Mouse (Mus musculus): Measurements from ENCODE around the gene Dlg1.

The Dlg1 gene

DNA sequence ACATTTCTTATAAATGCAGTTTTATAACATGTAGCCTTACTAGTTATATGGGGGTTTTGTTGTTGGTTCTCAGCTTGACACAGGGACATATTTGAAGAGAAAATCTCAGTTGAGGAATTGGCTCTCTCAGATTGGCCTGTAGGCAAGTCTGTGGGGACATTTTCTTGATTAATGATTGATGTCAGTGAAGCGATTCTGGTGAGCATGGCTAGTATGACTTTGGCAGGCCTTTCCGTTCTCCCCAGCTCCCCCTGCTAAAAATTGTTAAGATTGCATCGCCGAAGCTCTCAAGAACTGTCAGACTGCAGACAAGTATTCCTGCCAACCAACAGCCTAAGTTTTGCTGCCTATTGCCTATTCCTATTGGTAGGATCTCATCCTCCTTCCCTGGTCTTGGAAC, 73.8 kb downstream of the Dlg1 start:
- no peak for DNase-seq (ENCODE audit: inconsistent ontology term)

DNA sequence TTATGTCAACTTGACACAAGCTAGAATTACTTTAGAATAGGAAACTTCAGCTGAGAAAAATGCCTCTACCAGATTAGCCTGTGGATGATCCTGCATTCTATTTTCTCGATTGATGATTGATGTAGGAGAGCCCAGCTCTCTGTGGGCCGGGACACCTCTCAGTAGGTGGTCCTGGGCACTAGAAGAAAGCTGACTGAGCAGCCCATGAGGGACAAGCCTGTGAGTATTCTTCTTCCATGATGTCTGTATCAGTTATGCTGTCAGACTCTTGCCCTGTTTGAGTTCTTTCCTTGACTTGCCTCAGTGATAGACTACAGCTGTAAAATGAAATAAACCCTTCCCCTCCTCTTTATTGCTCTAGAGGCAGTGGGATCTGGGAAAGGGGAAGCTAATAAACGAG, 74.5 kb downstream of the Dlg1 start:
- no peak for DNase-seq (ENCODE audit: inconsistent ontology term)

DNA sequence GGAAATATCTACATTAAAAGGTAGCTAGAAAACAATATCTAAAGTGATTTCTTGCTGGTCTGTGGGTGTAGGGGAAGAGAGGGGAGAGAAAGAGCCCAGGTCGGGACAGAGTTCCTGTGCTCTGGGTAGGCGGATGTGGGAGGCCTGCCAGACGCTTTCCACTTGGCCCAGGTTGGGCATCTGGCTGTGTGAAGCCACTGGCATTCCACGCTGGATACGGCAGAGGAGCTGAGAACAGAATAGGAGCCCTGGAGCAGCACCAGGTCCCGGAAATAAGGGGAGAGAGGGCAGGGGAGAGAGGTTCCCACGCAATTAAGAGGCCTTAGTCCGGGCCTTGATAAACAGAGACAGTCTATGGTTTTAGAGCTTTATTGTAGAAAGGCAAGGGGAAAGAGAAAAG, 77.0 kb downstream of the Dlg1 start:
- peak; percentile 46 for DNase-seq (ENCODE audit: inconsistent ontology term)

DNA sequence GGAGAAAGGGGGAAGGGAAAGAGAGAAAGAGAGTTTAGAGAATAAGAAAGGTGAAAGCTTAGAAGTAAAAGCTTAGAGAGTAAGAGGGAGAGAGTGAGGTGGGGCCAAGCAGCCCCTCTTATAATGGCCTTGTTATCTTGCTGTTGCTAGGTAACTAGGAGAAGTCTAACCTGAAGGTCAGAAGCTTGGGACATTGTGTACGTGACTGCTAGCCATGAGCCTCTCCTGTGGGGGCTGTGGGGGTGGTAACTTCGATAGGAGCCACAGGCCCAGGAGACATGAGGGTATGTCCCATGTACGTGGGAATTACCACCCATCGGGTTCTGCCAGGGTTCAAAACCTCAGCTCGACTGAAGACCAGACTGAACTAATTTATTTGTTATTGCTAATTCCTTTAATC, 77.5 kb downstream of the Dlg1 start:
- no peak for DNase-seq (ENCODE audit: inconsistent ontology term)

DNA sequence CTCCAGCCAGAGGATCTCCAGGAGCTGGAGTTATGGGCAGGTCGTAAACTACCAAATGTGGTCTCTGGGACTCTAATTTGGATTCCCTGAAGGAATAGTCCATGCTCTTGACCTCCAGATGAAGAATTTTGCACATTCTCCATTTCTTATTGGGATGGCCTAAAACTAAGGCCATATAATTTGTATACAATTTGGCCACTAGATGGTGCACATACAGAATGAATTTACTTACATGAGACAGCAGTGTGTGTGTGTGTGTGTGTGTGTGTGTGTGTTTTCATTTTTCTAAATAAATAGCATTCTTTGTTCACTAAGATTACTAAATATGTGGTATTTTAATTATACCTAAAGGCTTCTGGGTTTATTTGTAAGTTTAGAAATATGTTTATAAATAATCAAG, 87.3 kb downstream of the Dlg1 start:
- DNase-seq (ENCODE audit: inconsistent ontology term), result peak; percentile 25

DNA sequence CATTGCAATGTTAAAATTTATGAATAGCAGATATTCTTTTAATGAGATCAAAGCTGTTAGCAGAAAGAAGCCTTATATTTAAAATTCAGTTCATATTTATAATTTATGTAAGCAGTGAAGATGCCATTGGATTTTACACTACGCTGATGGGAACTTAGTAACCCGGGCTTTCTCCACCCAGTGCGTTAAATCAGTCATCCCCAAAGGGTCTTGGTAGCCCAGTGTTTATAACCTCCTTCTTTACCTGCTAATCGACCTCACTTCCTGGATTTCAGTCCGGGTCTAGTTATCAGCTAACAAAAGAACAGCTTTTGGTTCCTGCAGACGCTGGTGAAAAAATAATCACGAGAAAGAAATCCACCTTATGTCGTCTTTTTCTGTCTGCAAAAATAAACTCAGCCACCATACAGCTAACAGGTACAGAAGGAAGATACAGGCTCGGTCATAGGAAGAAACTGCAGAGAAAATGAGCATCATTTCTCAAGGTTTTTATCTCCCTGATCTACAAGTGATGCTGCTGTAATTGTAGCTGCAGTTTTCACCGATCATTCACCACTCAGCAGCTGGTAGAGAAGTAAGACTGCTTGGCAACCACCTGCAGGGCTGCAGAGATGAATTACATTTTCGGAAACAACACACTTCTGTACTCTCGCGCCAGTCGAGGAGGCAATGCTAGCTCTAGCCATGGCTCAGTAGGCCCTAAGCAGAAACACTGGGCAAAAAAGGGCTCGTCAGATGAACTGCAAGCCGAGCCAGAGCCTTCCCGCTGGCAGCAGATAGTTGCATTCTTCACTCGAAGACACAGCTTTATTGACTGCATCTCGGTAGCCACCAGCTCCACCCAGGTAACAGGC, 91.2 kb downstream of the Dlg1 start:
- DNase-seq (ENCODE audit: inconsistent ontology term), result peak; percentile 46

DNA sequence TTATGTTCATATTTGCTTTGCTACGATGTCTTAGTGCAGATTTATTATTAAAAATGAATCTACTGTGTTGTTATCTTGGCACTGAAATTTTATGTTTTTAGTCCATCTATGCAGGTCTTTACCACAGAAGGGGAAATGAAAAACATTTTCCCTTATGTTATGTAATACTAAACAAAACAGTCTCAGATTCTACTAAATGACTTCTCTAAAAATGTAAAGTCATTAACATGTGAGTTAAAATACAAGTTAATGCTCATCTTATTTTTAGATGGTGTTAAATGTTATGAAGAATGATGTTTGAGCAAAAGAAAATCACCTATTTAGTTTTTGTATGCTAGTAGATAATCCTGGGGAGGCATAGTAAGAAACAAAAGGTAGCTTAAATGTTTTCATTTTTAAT, 91.8 kb downstream of the Dlg1 start:
- DNase-seq (ENCODE audit: inconsistent ontology term), result no peak

DNA sequence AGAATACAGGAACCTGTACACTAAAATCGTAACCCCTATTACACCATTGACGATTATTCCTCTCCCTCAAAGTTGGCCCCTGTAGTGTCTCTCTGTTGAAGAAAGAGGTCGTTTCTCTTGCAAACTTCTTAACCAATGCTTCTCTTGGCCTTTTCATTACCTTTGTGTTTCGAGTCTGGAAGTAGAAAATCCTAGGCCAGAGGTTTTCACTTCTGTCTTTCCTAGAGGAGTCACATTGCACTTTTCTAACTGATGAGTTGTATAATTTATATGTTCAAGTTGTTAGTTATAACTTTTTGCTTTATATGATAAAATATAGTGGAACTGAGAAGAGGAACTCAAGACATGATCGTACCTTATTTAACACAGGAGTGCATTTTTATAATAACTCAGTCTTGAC, 93.2 kb downstream of the Dlg1 start:
- no peak for DNase-seq (ENCODE audit: inconsistent ontology term)

DNA sequence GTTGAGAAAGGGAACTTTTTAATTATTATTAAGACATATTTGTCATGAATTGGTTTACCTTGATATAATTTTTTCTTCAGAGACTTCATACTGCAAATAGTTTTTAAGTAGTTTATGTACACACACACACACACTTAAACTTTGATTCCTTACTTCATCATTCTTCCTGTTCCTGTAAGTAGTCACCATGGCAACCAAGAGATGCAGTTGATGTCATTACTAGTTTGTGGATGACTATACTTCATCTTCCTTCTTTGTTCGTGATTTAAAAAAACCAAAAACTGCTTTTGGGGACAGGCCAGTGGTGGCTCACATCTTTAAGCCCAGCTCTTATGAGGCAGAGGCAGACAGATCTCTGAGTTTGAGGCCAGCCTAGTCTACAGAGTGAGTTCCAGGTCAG, 94.4 kb downstream of the Dlg1 start:
- DNase-seq (ENCODE audit: inconsistent ontology term), result no peak

DNA sequence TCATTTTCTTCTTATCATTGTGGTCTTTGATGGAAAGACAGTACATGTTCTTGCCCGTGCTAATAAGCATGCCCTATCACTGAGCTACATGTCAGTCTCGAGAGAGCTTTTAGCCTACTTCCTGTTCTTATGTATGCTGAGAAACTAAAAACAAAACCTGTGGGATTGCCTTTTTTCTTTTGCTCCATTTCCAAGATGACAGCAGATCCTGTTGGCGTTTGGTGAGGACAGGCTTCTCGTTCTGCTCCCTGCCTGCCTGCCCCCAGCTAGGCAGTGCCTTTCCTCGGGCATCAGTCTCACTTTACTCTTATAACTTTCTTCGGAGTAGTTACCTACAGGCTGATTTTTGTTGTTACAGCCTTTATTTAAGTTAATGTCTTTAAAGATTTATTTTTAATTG, 96.2 kb downstream of the Dlg1 start:
- no peak for DNase-seq (ENCODE audit: inconsistent ontology term)

DNA sequence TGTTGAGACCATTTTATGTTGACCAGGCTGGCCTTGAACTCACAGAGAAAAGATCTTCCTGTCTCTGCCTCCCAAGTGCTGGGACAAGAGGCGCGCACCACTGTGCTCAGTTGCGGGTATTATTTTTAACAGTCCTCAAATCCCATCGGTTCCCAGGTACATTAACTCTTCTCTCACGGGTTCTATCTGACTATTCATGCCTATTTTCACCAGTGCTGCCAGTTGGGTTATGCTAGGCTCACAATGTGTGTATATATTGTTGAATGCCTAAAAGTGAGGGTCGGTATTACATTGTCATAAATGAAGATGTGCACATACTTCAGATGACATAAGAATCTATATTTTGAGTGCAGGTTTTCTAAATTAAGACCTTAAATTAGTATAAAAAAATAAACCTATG, 103.1 kb downstream of the Dlg1 start:
- no peak for DNase-seq (ENCODE audit: inconsistent ontology term)

DNA sequence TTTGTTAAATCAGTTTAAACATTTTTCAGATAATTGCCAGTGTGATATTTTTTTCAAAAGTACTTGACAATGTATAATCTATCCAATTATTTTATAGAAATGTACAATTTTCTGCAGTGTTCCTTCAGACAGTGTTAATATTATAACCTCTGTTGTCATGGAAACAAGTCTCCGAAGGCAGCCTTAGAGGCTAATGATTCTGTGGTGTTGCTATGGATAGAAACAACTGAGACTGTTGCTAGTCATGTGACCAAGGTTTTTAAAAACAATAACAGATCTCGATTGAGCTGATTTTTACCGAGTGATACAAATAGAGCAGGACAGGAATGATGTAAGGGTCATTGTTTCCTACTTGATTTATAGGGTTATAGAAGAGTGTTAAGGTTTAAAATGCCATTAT, 103.5 kb downstream of the Dlg1 start:
- no peak for DNase-seq (ENCODE audit: inconsistent ontology term)

DNA sequence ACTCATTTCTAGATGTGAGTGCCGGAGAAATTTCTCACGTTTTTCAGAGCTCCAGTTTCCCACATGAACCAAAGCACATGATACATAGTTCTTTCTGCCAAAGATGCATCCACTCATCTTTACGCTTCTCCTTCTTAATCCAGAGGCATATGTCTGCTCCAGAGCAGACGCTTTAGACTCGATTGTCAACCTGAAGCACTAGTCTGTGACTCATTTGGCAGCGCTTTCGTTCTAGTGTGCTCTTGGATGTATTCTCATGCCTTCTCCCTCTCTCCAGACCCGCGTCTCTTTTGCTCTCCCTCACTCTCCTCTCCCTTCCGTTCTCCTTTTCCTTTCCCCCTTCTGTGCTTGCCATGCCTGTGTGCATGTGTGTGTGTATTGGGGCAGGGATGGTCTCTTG, 112.7 kb downstream of the Dlg1 start:
- DNase-seq (ENCODE audit: inconsistent ontology term), result no peak

DNA sequence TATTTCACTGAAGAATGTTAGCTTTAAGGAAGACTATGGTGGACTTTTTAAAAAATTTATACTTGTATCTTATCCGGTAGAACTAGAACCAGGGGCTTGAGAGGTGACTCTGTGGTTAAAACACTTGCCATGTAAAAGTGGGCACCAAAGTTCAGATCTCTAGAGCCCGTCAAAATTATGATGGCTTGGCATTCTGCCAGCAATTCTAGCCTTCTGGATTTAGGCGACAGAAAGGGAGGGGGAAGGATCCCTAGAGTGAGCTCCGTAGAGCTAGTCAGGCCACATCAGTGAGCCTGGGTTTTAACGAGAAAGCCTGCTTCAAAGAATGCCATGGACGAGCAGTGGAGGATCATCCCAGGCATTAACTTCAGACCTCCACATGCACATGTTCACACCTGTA, 117.8 kb downstream of the Dlg1 start:
- DNase-seq (ENCODE audit: inconsistent ontology term), result no peak

DNA sequence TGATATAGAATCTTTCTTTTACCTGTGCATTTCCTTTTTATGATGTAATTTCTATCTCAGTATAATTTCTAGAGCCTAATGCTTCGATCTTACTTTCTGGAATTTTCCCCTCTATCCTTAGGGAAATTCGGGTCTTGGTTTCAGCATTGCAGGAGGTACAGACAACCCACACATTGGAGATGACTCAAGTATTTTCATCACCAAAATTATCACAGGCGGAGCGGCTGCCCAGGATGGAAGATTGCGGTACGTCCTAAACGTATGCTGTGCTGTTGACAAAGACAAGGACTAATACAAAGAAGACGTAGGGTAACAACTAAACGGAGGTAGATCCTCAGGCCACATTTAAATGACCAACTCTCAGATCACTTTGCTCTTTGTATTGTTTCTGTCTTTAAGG, 126.8 kb downstream of the Dlg1 start:
- DNase-seq (ENCODE audit: inconsistent ontology term), result no peak

DNA sequence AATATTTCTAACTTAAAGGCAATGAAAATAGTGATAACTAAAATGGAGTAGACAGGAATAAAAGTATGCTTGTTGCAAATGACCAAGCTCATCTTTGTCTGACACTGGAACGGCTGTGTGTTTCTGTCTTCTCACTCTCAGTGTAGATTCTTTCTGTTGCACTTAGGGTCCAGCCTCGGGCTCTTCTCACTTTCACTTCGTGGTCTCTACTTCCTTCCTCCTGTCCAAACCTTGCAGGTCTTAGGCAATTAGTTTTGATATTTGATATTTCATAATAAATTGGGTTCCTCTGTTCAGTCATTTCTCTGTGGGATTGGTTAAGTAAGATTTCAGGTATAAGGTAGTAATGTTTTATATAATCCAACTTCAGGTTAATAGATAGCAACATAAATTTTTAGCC, 140.4 kb downstream of the Dlg1 start:
- no peak for DNase-seq (ENCODE audit: inconsistent ontology term)

DNA sequence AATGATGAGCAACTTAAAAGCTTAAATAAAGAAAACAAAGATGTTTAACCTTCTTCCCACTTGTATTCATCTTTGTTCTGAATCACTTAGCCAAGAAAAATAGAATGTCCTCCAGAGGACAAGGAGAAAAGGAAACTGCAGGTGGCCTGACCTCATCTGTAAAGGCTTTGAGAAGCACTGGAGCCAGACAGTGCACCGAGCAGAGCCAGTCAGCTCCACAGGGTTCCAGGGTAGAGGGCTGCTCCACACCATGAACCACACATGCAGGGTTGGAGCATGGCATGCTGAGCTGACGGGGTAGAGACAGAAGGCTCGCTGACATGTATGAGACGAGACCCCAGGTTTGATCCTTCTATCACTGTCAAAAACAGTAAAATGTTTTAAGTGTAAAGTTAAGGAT, 162.8 kb downstream of the Dlg1 start:
- DNase-seq (ENCODE audit: inconsistent ontology term), result peak; percentile 75

DNA sequence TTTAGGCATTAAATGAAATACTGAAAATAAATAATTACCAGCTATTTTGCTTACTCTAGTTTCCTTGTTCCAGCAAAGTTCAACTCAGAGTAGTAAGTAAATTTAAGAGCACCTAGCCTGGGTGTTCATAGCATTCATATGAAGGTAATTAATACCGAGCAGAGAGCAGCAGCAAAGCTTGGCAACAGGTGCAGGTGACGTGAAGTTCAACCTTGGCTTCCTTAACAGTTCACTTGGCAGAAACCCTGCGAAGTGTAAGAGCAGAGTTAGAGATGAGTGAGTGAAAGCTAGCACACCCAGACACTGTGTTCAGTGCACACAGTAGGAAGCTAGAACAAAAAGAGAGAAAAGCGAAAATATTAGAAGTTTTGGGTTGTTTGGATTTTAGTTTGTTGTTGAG, 167.5 kb downstream of the Dlg1 start:
- DNase-seq (ENCODE audit: inconsistent ontology term), result no peak

DNA sequence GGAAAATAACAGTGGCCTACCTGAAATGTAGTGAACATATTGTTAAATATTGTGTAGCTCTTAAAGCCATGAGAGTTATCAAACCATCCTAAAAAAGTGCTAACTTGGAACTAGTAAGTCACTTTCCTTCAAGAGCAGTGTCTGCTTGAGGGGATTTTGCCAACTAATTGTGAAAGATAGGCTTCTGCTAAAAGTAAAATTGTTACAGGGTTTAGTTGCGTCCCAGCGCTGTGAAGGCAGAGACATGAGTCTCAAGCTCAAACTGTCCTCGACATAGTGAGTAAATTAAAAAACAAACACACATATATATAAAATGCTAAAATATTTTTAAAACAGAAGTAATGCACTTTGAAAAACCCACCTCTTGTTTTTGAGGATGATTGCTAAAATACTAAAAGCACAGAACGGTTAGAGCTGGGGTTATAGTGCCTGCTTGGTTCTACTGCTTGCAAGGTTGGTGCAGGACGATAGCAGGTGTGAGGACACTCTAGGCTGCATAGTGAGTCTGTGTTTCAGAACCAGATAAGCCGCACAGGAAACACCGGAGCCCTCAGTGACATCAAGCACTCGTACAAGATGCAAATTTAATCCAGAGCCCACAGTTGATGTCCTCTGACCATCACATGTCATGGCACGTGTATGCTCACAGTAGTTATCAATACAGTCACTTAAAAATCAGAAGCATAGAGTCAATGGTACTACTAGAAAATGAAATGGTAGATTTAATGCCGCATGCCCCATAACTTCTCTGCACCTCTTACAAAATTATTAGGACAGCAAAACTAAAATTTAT, 169.6 kb downstream of the Dlg1 start:
- DNase-seq (ENCODE audit: inconsistent ontology term), result no peak

DNA sequence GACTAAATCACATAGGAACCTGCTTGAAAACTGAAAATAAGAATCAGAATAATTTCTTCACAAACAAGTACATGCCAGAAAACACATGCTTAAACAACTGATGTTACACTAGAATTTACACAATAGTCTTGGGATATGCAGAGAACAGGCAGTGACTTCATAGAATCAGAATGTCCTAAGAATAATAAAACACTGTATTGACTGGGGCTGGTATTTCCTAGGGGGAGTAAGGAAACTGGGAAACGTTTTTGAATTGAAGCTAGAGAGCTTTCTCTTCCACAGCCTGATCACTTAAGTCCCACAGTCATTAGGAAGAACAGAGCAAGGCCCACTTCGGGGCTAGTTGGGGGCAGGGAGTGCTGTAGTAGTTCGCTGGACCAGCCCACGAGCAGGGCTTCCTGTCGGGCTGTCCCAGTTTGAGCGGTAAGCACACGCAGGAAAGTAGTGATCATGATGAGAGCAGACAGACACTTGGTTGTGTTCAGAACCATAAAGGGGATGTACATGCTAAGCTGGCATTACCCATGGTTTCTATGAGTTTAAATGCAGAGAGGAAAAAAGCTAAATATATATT, 170.9 kb downstream of the Dlg1 start:
- peak; percentile 72 for DNase-seq (ENCODE audit: inconsistent ontology term)

DNA sequence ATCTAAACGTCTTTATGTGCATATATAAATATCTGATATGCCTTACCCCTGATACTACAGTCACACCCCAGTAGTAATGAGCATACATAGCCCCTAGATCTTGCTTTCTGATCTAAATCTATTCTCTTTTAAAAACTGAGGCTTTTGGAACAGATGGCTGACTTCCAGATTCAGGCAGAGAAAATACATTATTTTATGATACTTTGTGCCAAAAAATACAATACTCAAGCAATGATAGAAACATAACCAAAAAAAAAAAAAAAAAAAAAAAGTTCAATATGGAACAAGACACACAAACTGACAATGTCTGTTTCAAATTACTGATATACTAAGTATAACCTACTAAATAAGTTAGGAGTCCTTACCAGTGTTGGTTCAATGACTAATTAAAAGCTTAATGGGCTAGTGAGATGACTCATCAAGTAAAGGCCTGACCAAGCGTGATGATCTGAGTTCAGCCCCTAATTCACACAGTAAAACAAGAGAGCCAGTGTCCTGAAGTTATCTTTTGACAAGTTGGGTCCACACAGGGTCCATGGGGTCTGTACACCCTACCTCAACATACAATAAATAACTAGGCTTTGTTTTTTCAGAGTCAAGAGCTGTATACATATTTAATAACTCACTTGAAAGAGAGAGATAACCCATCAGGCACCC, 171.5 kb downstream of the Dlg1 start:
- DNase-seq (ENCODE audit: inconsistent ontology term), result peak; percentile 87

DNA sequence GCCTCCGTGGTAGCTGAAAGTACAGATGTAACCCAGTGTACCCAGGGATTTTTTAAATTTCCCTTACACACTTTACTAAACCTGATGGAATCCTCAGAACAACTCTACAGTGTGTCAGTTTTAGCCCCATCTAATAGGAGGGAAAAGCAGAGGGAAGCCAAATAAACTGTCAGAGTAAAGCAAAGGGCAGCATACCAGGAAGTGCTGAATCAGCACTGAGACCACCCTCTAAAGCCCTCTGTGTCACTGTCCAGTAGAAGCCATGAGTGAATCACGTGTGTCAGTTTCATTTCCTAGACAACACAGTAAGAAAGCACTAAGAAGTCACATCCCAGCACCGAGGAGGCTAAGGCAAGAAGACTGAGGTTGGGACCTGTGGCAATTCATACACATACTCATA, 174.1 kb downstream of the Dlg1 start:
- DNase-seq (ENCODE audit: inconsistent ontology term), result no peak
